Mouse (Mus musculus) MEL (cell line): ENCODE data around the gene Tmem178b. TPM values are rescaled to one million over a fixed set of nuclear protein-coding genes. Genes with fewer than 3 reads are reported as not detected.

Experiments
- DNase-seq: peaks from one replicate; pipeline ENCODE4 v3.0.0; 2011; ENCODE audit warnings: low read depth, low spot score
- H3K27ac ChIP-seq: 2 replicates; pipeline ENCODE4 v1.5.1; 2012; ENCODE audit warnings: low read depth, mild to moderate bottlenecking, control low read depth, low read length, moderate library complexity; ENCODE audit not compliant: control insufficient read depth
- H3K27me3 ChIP-seq, 2 experiments: fragments of 150-350 bp in 1 of 2; sonication (generic) in 1 of 2; 2 replicates each; pipeline ENCODE4 v1.6.1; 2012; ENCODE audit warnings: low read length in 2 of 2, mild to moderate bottlenecking in 2 of 2, improper control_type of control experiment in 1 of 2, moderate library complexity in 1 of 2; ENCODE audit not compliant: insufficient read depth in 2 of 2, control insufficient read depth in 1 of 2
- H3K36me3 ChIP-seq, 2 experiments: 2 replicates each; pipeline ENCODE4 v1.6.1; 2012 to 2014; ENCODE audit warnings: low read length in 2 of 2, improper control_type of control experiment in 1 of 2, inconsistent platforms in 1 of 2, mild to moderate bottlenecking in 1 of 2; ENCODE audit not compliant: insufficient read depth in 2 of 2, control insufficient read depth in 1 of 2
- H3K4me1 ChIP-seq, 2 experiments: fragments of 150-350 bp in 1 of 2; sonication (generic) in 1 of 2; 2 replicates each; pipeline ENCODE4 v1.6.1; 2012; ENCODE audit warnings: low read length in 2 of 2, improper control_type of control experiment in 1 of 2, mild to moderate bottlenecking in 1 of 2; ENCODE audit not compliant: insufficient read depth in 2 of 2, control insufficient read depth in 1 of 2
- H3K4me3 ChIP-seq, 2 experiments: fragments of 150-350 bp in 1 of 2; sonication (generic) in 1 of 2; 2 replicates each; pipeline ENCODE4 v1.5.1; 2012; ENCODE audit warnings: low read depth in 2 of 2, low read length in 2 of 2, mild to moderate bottlenecking in 2 of 2, moderate library complexity in 2 of 2, control low read depth in 1 of 2, improper control_type of control experiment in 1 of 2; ENCODE audit not compliant: control insufficient read depth in 1 of 2, insufficient read depth in 1 of 2
- H3K79me2 ChIP-seq: 2 replicates; pipeline ENCODE4 v1.6.1; 2012; ENCODE audit warnings: mild to moderate bottlenecking, low read length, moderate library complexity; ENCODE audit not compliant: control insufficient read depth, poor library complexity, insufficient read depth
- H3K9ac ChIP-seq: 2 replicates; pipeline ENCODE4 v1.6.1; 2012; ENCODE audit warnings: low read depth, mild to moderate bottlenecking, control low read depth, low read length, moderate library complexity; ENCODE audit not compliant: control insufficient read depth, poor library complexity, severe bottlenecking
- H3K9me3 ChIP-seq: fragments of 150-350 bp; sonication (generic); replicated peaks from 2 replicates; pipeline ENCODE4 v1.6.1; 2012; ENCODE audit warnings: mild to moderate bottlenecking, low read length, improper control_type of control experiment, moderate library complexity; ENCODE audit not compliant: insufficient read depth
- BHLHE40 ChIP-seq: IDR thresholded peaks from 2 replicates; pipeline ENCODE4 v1.6.1; 2012; ENCODE audit warnings: low read depth, mild to moderate bottlenecking, inconsistent platforms, low read length, improper control_type of control experiment, borderline replicate concordance
- E2F4 ChIP-seq: IDR thresholded peaks from 2 replicates; pipeline ENCODE4 v1.6.1; 2011; ENCODE audit warnings: low read depth, low read length, improper control_type of control experiment, borderline replicate concordance
- EP300 ChIP-seq, 2 experiments: IDR thresholded peaks; 2 replicates each; pipeline ENCODE4 v1.6.1; 2011; ENCODE audit warnings: improper control_type of control experiment in 2 of 2, low read length in 2 of 2, low read depth in 1 of 2, mild to moderate bottlenecking in 1 of 2
- HCFC1 ChIP-seq: IDR thresholded peaks from 2 replicates; pipeline ENCODE4 v1.6.1; 2012; ENCODE audit warnings: low read depth, mild to moderate bottlenecking, inconsistent platforms, low read length, improper control_type of control experiment, moderate library complexity
- MAFK ChIP-seq: IDR thresholded peaks from 2 replicates; pipeline ENCODE4 v1.6.1; 2011; ENCODE audit warnings: low read depth, mild to moderate bottlenecking, low read length, improper control_type of control experiment, borderline replicate concordance
- MAX ChIP-seq: IDR thresholded peaks from 2 replicates; pipeline ENCODE4 v1.6.1; 2011; ENCODE audit warnings: low read length, improper control_type of control experiment
- MEF2A ChIP-seq: IDR thresholded peaks from 2 replicates; pipeline ENCODE4 v1.6.1; 2014; ENCODE audit warnings: low read depth, mild to moderate bottlenecking, inconsistent platforms, low read length, improper control_type of control experiment; ENCODE audit not compliant: poor library complexity, insufficient replicate concordance, severe bottlenecking; ENCODE audit errors: extremely low read depth
- MXI1 ChIP-seq: IDR thresholded peaks from 2 replicates; pipeline ENCODE4 v1.6.1; 2011; ENCODE audit warnings: mild to moderate bottlenecking, low read depth, low read length, improper control_type of control experiment
- POLR2AphosphoS2 ChIP-seq: IDR thresholded peaks from 2 replicates; pipeline ENCODE4 v1.6.1; 2011; ENCODE audit warnings: low read length, improper control_type of control experiment
- RAD21 ChIP-seq: IDR thresholded peaks from 2 replicates; pipeline ENCODE4 v1.6.1; 2011; ENCODE audit warnings: mild to moderate bottlenecking, low read depth, low read length, improper control_type of control experiment
- RCOR1 ChIP-seq: IDR thresholded peaks from 2 replicates; pipeline ENCODE4 v1.6.1; 2012; ENCODE audit warnings: low read depth, mild to moderate bottlenecking, inconsistent platforms, low read length, improper control_type of control experiment
- TBP ChIP-seq: IDR thresholded peaks from 2 replicates; pipeline ENCODE4 v1.8.0; 2011; ENCODE audit warnings: low read depth, low read length, improper control_type of control experiment
- ZMIZ1 ChIP-seq: IDR thresholded peaks from 2 replicates; pipeline ENCODE4 v1.6.1; 2012; ENCODE audit warnings: low read depth, mild to moderate bottlenecking, inconsistent platforms, low read length, improper control_type of control experiment, moderate library complexity
- polyA plus RNA-seq, 2 experiments: library from polyadenylated mRNA; stranded (reverse) in 1 of 2; unstranded in 1 of 2; fragments of >175 nt in 1 of 2; fragments of >200 nt in 1 of 2; gene quantifications; 2 replicates each; pipeline versions ENCODE4 v1.2.1 to v1.2.4; 2012; ENCODE audit warnings: low replicate concordance in 2 of 2, low read depth in 1 of 2; ENCODE audit not compliant: insufficient read length in 2 of 2, insufficient read depth in 1 of 2, missing spikeins in 1 of 2
- total RNA-seq: library from RNA; depleted of rRNA; stranded (reverse); fragments of 300-350 nt; gene quantifications from 2 replicates; pipeline ENCODE4 v1.2.3, GENCODE M21; 2012

Tmem178b gene
- total and polyA plus RNA-seq, 3 experiments, result not detected

- Histone ChIP-seq H3K4me1 (no peaks in the 10 kb centered on the region), H3K27ac (no peak overlapping the region), H3K27me3 (no peaks in the 10 kb centered on the region), H3K9me3 (no peaks in the 10 kb centered on the region), H3K4me3 (no peak overlapping the region), H3K9ac (no peak overlapping the region), H3K36me3 (no peaks in the 10 kb centered on the region), H3K79me2 (no peaks in the 10 kb centered on the region)
- TF ChIP-seq HCFC1 (no peak), E2F4 (no peak), MAFK (no peak), BHLHE40 (no peak)
- DNase-seq, result no peak
Measured at GRCm38 (mm10) chr6:39870271-39871135, 2.6 kb upstream of the Tmem178b start.

GRCm38 (mm10) chr6:39871381-39872305 lies 1.4 kb upstream of the Tmem178b start:
- TF ChIP-seq MXI1, result no peak
- no peak for TF ChIP-seq RAD21
- no peak for TF ChIP-seq EP300 (IDR thresholded peaks at IDR 0.05; ENCODE audit: low read depth in 1 of 2, low read length in 2 of 2)
- TF ChIP-seq MAX, result no peak
- no peak for TF ChIP-seq ZMIZ1
- no peak for TF ChIP-seq HCFC1
- no peak for TF ChIP-seq MEF2A
- TF ChIP-seq TBP, result no peak
- no peak for TF ChIP-seq POLR2AphosphoS2
- no peak for TF ChIP-seq RCOR1
- TF ChIP-seq, all 39 proteins: peak for 0
- Histone ChIP-seq H3K27me3 (no peaks in the 10 kb centered on the region), H3K4me3 (no peak overlapping the region), H3K9ac (no peak overlapping the region), H3K36me3 (no peaks in the 10 kb centered on the region), H3K79me2 (no peaks in the 10 kb centered on the region), H3K9me3 (no peaks in the 10 kb centered on the region), H3K4me1 (no peaks in the 10 kb centered on the region), H3K27ac (no peak overlapping the region)
- DNase-seq, result no peak
